Mouse (Mus musculus) inflammation-experienced regulatory T-cells, adult 6 months (primary cell): Measurements from ENCODE around the gene Isoc2b. TPM values are rescaled to one million over a fixed set of nuclear protein-coding genes. Genes with fewer than 3 reads are reported as not detected.
"Not testable (repeated sequence)": the region's sequence is repeated elsewhere in the genome, so short reads cannot be mapped to it uniquely, and the experiment has no call there.

Source experiments
- ATAC-seq: one replicate; pipeline ENCODE4 v1.8.0; 2017
- polyA plus RNA-seq, 3 experiments: library from polyadenylated mRNA; unstranded; fragments of 100-300 nt; shearing (Covaris generic); gene quantifications; one replicate each; pipeline ENCODE4 v1.2.1; 2017

The Isoc2b gene
- polyA plus RNA-seq, 3 experiments from 2014 or later, result 26.6 to 36.5 (median 34.4) TPM

GRCm38 (mm10) chr7:4865579-4866493 lies 4.2 kb downstream of the Isoc2b start:
- peak; percentile 99 for ATAC-seq

- ATAC-seq, result no peak
These were observed 5.0 kb downstream of the Isoc2b start for GRCm38 (mm10) chr7:4865090-4865489.

GRCm38 (mm10) chr7:4864130-4864845 lies 5.8 kb downstream of the Isoc2b start:
- ATAC-seq, result no peak

GRCm38 (mm10) chr7:4863541-4864080 lies 6.4 kb downstream of the Isoc2b start:
- no peak for ATAC-seq

DNA sequence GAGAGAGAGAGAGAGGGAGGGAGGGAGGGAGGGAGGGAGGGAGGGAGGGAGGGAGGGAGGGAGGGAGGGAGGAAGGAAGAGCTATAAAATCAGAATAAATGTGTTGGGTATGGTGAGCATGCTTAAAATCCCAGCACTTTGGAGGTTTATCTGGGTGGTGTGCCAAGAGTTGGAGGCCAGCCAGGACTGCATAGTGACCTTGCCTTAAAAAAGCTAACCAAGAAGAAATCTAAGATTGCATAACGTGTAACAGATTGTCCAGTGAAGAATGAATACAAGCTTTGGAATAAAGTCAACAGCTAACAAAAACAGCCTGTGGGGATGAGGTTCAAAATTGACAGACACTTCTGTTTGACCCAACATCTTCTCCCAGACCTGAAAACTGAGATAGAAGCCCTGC lies 7.0 kb downstream of the Isoc2b start:
- ATAC-seq, result no peak

DNA sequence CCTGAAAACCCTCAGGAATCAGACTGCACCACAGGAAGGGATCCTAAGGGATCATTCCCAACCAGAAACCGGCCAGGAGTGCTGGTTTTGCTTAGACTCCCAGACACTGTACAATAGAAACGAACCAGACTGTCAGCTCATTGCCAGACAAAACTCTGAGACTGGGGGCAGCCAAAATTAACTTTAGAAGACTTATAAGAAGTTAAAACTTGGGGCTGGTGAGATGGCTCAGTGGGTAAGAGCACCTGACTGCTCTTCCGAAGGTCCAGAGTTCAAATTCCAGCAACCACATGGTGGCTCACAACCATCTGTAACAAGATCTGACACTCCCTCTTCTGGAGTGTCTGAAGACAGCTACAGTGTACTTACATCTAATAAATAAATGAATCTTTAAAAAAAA lies 9.1 kb downstream of the Isoc2b start:
- not testable (repeated sequence) for ATAC-seq

DNA sequence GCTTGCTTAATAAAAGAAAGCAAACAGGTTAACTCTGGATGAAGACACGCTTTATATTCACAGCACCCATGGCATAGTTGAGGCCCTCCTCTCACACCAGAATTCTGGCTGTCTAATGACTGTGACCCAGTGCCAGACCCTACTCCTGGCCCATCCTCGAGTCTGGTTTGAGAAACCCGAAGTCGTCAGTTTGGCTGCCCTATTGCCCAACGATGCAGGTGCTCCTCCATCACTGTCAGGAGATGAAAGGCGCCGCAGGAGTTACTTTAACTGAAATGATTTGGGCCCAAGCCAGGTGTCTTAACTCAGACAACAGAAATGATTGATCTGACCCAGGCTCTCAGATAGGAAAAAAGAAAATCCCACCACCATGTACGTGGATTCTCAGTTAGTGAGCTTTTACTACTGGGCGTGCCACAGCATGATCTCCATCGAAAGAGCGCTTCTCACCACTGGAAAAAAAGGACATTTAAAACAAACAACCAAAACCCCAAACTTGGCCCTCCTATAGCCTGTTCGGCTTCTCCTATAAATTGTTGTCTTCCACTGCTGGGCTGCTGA lies 10.6 kb downstream of the Isoc2b start:
- no peak for ATAC-seq

DNA sequence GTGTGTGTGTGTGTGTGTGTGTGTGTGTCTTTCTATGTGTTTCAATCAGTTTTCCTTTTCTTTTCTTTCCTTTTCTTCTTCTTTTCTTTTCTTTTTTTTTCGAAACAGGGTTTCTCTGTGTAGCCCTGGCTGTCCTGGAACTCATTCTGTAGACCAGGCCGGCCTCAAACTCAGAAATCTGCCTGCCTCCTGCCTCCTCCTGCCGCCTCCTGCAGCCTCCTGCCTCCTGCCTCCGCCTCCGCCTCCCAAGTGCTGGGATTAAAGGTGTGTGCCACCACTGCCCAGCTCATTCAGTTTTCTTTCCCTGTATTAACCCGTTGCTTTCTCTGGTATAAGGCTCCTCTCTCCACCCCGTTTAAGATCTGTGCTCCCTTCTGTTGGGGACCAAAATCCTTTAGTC lies 12.7 kb downstream of the Isoc2b start:
- ATAC-seq, result no peak

GRCm38 (mm10) chr7:4856508-4856907 lies 13.6 kb downstream of the Isoc2b start:
- ATAC-seq, result no peak

DNA sequence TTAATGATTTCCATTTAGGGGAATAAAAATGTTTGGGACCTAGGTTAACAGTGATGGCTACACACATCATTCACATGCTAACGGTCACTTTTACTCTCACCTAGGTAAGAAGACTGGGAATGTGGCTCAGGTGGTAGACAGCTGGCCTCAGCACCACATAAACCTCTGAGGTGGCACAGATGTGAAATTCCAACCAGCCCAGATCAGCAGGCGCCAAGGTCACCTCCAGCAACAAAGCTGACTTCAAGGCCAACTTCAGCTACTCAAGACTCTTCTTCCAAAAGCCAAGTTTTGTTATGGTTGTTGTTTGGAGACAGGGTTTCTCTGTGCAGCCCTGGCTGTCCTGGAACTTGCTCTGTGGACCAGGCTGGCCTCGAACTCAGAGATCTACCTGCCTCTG lies 16.4 kb downstream of the Isoc2b start:
- no peak for ATAC-seq

DNA sequence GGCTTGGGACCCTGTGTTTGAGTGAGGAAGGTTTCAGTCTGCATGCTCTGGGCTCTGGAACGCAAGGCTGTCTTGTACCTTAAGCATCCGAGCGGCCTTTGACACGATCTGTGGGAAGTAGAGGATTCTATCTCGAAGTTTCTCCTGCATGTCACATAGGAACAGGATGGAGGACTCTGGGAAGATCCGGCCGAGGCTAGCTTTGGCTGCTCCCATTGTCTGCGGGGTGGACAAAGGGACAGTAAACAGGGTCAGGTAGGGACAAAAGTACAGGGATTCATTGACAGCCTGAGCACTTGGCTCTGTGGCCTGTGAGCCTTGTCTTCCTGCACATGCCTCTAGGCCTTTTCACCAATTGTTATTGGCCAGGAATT lies 18.8 kb downstream of the Isoc2b start:
- no peak for ATAC-seq

DNA sequence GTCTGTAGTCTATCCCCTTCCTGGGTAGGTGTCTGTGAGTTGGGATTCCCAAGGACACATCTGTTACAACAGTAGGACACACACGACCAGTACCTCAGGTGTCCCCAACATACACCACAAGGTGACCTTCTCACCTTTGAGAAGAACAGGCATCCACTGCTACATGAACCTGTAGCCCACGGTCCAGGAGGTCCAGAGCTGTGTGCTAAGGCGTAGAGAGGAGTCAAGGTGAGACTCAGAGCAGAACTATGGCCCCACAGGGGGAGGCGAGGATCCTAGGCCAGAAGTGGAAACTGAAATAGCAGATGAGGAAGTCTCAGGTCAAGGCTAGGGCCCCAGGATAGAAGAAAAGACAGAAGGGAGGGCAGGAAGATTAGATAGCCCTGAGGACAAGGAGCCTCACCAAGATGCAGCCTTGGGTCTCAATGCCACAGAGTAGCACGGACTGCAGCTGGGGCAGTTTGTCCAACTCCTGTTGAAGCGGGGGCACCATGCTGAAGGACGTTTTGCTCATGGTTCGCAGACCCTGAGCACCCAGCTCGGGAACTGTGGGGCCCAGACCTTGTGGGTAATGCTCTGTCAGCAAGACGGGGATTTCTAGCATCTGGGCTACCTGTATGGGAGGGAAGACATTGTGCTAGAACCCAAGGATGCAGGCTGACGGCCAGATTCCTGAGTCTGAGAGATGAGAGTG lies 19.3 kb downstream of the Isoc2b start:
- ATAC-seq, result no peak

DNA sequence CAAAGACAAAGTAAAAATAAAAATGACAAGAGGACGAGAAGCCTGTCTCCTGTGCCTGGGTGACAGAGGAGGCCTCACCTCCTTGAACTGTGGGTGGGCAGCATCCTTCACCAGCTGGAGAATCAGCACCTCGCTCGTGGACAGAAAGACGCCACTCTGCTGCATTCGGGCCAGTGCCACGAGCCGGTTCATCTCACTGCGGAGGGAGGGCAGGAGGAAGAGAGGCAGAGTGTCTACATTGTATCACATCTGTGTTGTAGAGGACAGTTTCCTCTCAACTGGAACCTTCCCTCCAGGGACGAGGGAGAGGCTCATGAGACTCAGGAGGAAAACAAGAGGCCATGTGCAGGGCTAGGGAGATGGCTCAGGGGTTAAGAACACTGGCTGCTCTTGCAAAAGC lies 20.7 kb downstream of the Isoc2b start:
- no peak for ATAC-seq

DNA sequence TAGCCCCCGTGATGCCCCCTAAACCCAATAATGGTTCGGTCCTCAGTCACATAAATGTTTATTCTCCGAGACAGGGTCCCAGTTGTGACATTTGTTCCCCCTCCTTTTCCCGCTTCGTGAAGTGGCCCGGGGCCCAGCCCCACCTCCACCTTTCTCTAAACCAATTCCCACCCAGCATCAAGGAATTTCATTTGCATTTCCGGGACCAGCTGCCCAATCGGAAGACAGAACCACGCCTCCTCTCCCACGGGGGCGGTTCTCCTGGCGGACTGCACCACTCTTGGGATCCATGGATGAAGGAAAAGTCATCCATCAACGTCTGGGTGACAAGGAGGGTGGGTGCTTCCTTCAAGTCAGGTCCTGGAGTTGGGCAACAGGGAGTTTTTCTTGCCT lies 25.1 kb downstream of the Isoc2b start:
- ATAC-seq, result no peak

DNA sequence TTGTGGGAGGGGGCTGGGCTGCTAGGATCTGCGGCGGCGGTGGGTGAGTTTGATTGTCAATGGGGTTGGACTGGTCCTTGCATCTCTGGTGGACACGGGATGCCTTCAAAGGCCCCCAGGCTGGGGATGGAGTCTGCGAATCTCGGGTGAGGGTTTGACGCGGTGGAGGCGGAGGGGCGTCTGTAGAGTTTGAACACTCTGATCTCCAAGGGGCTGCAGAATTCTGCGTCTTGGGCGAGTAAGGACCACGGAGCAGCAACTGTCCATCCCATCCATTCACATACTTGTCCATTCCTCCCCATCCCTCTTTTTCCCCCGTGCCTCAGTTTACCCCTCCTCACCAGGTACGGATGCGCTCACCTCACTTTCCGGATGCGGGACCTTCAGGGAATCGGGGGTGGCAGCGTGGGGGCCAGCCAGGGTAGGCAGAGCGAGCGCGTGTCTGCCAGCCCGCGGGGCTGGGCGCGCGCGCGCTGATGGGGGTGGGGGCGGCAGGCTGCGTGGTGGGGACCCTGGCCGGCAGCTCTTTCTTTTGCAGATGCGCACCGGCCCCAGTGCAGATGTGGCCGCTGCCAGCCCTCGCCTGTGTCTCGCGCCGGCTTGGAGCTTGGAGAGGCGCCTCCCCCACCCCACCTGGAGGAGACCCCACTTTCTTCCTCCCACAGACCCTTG lies 25.7 kb downstream of the Isoc2b start, which contains the start of gene Shisa7:
Gene Shisa7, minus strand, starts transcription at position 452 of the 672 bp plus-strand sequence.
- ATAC-seq, result no peak

DNA sequence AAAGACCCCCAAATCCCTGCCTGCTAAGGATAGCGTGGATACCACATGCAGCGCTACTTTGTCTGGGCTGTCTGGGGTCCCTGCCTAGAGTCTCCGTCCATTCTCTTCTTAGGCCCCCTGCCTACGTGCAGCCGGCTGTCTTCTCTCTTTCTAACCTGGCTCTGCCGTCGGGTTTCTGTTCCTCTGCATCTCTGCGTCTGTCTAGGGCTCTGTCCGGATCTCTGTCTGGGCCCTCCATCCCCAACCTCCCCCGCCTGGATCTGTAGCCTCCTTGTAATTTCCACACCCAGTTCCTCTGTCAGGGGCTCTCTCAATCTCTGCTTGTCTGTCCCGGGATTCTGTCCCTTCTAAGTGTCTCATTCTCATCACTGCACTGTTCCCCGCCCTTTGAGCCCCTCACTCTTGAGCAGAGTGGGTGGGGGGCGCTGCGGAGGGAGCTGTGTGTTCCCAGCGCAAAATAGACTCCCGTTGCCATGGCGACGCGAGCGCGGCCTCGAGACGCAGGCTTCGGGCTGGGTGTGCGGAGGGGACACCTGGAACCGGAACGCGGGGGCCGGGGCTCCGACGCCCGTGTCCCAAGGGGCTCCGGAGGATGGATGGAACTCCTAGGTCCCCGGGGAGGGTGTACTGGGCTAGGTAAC lies 26.3 kb downstream of the Isoc2b start:
- ATAC-seq, result no peak

DNA sequence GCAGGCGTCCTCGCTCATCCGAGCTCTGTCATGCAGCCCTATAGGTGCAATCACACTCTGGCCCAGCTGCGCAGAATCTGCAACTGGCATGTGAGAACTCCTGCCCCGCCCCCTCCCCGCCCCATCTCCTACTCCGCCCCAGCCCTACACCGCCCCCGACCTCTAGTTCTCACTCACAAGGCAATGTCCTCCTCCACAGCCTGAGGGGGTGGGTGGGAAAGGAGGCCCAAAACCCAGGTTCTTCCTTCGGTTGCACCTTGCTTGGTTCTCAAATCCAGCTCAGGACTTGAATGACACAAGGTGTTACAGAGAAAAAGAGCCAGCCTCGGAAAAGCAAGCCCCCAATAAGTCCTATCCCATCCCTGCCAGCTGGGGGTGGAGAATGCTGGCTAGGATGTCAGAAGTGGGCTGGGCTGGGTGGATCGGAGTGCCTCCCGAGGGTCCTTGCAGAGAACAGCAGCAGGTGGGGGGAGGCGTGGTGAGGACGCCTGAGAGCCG lies 27.4 kb downstream of the Isoc2b start:
- ATAC-seq, result peak; percentile 48

GRCm38 (mm10) chr7:4842077-4842476 lies 28.0 kb downstream of the Isoc2b start:
- no peak for ATAC-seq

DNA sequence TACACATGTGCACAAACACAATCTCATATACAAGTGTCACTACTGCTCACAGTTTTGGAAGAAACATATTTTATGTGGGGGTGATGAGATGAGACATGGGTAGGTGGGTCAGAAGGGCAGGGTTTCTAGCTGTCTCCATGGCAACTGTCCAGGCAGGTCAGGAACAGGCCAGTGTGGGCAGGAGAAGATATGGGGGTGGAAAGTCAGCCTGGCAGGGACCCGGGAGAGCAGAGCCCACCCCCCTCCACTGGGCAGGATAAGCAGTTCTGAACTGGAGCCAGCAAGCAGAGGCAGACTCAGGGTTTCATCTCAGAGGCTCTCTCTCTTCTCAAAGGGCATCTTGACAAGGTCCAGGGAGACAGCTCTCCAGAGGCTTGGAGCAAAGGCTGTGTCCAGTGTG lies 32.4 kb downstream of the Isoc2b start:
- ATAC-seq, result no peak

DNA sequence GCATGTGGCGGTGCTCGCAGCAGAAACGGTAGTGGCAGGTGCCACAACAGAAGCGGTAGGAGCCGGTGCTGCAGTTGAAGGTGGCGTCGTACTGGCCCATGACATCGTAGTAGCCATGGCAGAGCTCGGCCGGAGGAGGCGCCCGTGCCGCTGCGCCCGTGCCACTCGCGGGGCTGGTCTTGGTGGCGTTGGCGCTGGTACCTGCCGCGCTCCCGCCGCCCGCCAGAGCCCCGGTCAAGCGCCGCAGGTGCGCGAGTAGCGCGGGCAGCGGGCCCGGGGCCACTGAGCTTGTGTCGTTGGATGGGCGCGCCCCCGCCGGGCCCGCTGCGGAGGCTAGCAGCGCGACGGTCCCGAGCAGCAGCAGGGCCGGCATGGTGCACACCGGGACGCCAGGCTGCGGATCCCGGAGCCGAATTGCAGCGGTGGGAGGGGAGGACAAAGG lies 33.7 kb downstream of the Isoc2b start:
- ATAC-seq, result peak; percentile 96

GRCm38 (mm10) chr7:4835631-4836327 lies 34.3 kb downstream of the Isoc2b start:
- ATAC-seq, result no peak
